Mouse (Mus musculus) thymus, adult 2 months (tissue): ENCODE measurements at regions not wholly inside any gene's neighbourhood (a gene's known extent, or its start where the extent isn't known, plus 50 kb on each side); places are given as distances from the start of the nearest gene placed in this dataset.

ENCODE experiments used
- CTCF ChIP-seq: fragments of 200-500 bp; IDR thresholded peaks from 2 replicates; pipeline ENCODE4 v1.5.1; 2012; ENCODE audit warnings: mild to moderate bottlenecking, control low read depth, low read length, moderate library complexity, borderline replicate concordance; ENCODE audit not compliant: control insufficient read depth, poor library complexity, insufficient read depth; ENCODE audit errors: extremely low read depth
- POLR2A ChIP-seq: fragments of 200-500 bp; IDR thresholded peaks from 2 replicates; pipeline ENCODE4 v1.6.1; 2012; ENCODE audit warnings: mild to moderate bottlenecking, low read length, control low read depth, moderate library complexity; ENCODE audit not compliant: control insufficient read depth, poor library complexity, insufficient read depth; ENCODE audit errors: extremely low read depth

- TF ChIP-seq CTCF (no peak), POLR2A (no peak)
Measured at GRCm38 (mm10) chr4:33664474-33664822, 259.9 kb upstream of the Cnr1 start.
